Mouse (Mus musculus) heart, postnatal 36 days (tissue): ENCODE measurements around the gene Nfkbia. TPM values are rescaled to one million over a fixed set of nuclear protein-coding genes. Genes with fewer than 3 reads are reported as not detected.

ENCODE experiments used
- DNase-seq, 2 experiments: peaks; one replicate each; pipeline ENCODE4 v3.0.0; 2021 to 2022
- intact Hi-C: fragments of 180-260 bp; cut with DNase I; formaldehyde crosslinking; loops from one replicate; pipeline ENCODE4 v1.15.1; 2025
- total RNA-seq, 2 experiments: library from RNA; stranded (reverse); gene quantifications; 2 replicates each; pipeline ENCODE4 v1.2.3; 2021

The Nfkbia gene
- total RNA-seq, 2 experiments from 2014 or later, result 32.8 to 65.3 TPM

- DNase-seq, result peak; percentile 99
These were observed 797 bp downstream of the Nfkbia start for GRCm38 (mm10) chr12:55491516-55492183.

GRCm38 (mm10) chr12:55490722-55491449 lies 1.6 kb downstream of the Nfkbia start:
- intact Hi-C loops, result loop anchor here (2.0 kb wide), 1 partner anchor 16 kb away; no protein-coding TSS in a partner anchor
- peak; percentile 57 to 70 for DNase-seq

More at GRCm38 (mm10) chr12:55491516-55492183, 797 bp downstream of the Nfkbia start:
- intact Hi-C loops, result loop anchor here (1.0 to 2.0 kb wide), 2 partner anchors 17 to 45 kb away; no protein-coding TSS in a partner anchor

GRCm38 (mm10) chr12:55489986-55490721 lies 2.3 kb downstream of the Nfkbia start:
- intact Hi-C loops, result loop anchor here (2.0 kb wide), 1 partner anchor 15 kb away; no protein-coding TSS in a partner anchor
- no peak for DNase-seq

- intact Hi-C loops, result no loop called here
- no peak for DNase-seq
These were observed 3.6 kb downstream of the Nfkbia start for GRCm38 (mm10) chr12:55488661-55489447.

DNA sequence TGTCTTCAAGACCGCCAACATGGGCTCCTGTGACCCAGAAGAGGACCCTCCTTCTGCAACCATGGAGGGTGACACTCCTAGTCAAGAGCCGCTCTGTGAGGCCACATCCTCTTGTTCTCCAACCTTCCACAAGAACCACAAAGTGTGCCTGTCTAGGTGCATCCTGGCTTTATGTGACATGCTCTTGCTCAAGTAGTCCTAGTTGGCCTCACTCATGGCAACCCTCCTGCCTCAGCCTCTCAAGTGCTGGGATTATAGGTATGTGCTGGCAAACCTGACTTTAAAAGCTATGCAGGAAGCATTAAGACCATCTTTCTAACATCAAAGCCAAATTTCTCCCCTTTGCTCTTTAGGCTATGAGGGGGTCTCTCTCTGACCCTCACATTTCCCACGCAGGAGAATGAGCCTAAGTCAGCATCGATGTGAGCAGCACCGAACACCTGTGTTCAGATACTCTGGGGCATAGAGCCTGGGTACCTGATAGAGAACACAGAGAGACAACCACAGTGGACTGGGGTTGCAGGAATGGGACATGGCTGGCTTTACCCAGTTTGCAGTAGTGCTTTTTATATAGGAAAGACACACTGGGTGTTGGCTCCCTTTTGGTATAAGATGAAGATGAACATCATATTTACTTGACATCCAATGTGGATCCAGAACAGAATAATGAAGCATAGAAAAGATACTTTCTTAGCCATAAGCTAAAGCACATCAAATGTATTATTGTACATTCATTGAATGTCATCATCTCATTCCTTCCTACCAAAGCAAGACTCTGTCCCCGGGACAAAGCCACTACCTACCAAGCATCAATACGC lies 4.4 kb downstream of the Nfkbia start:
- intact Hi-C loops, result no loop called here
- no peak for DNase-seq

DNA sequence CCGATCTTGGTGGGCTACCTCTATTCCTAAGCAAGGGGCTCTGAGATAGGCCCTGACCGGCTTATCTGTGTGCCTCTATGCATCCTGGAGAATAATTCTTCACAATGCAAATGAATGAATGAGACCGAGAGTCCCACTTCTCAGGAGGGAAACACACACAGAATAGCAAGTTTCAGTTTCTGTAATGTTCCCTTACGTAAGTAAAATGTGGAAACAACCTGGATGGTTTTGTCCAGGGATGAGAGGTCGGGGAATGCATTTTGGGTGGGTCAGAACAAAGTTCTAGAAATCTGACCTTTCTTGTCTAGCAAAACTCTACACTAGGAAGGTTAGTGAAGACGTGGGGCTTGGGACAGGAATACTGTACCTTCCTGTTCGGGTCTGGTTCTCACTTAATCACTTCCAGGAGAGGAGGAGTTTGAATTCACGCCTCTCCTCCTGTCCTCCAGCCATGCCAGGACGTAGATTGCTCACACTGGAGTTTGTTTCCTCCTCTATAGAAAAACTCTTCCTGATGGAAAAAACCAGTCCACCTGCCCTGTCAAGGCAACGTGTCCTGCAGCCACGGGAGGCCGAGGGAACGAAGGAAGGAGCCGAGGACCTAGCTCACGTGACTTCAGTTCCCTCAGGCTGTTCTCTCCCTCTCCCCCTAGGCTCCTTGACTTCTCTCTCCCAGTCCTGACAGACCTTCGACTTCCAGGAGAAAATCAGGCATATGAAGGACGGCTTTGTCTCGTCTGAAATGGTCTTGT lies 5.3 kb downstream of the Nfkbia start:
- intact Hi-C loops, result no loop called here

GRCm38 (mm10) chr12:55484800-55485199 lies 7.6 kb downstream of the Nfkbia start:
- no peak for DNase-seq
- intact Hi-C loops, result no loop called here

More for the DNA sequence above, 5.3 kb downstream of the Nfkbia start:
- DNase-seq, result no peak

DNA sequence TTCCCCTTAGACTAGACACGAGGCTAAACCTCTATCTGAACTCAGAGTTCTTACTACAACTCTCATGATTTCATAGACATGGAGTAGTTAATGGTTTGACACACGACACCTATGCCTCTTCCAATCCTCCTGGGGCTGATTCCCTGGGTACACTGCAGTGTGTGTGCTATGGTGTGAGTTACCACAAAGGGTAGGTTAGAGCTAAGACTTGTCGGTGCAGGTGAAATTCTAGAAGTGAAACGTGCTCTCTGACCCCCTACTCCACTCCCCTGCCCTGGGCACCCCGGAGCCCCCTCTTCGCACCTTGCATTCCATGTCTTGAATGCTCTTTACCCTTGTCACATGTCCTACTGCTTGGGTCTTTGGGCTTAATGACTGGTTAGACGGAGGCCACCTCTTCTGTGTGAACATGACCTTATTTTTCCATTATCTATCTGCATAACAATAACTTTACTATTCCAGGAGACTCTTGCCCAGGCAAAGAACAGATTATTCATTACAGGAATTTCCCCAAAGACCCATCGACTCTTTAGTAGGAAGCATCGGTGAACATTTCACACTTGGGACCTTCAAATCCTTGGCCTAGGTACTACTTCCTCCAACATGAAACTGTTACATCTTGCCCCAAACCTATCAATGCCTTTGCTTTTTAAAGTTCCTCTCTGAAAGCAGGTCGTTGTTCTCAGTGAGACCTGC lies 8.2 kb downstream of the Nfkbia start:
- no peak for DNase-seq
- intact Hi-C loops, result no loop called here

- no peak for DNase-seq
- intact Hi-C loops, result no loop called here
These were observed 8.9 kb downstream of the Nfkbia start for GRCm38 (mm10) chr12:55483591-55483990.

DNA sequence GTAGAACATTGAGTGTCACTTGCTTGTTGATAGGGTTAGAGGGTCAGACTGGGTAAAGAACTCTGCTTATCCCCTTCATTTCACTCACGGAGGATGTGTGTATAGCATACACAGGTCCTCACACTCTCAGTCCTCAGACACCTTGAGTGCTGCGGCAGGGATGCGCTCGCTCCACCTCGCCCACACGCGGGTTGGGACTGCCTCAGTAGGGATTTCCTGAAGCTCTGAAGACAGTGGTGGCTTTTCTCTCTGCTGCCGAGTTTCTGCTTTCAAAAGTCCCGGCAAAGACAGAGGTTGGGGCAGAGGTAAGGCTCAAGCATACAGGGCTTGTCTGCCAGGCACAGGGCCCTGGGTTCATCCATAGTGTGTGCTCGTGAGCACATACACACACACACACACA lies 9.7 kb downstream of the Nfkbia start:
- DNase-seq, result no peak
- intact Hi-C loops, result no loop called here

DNA sequence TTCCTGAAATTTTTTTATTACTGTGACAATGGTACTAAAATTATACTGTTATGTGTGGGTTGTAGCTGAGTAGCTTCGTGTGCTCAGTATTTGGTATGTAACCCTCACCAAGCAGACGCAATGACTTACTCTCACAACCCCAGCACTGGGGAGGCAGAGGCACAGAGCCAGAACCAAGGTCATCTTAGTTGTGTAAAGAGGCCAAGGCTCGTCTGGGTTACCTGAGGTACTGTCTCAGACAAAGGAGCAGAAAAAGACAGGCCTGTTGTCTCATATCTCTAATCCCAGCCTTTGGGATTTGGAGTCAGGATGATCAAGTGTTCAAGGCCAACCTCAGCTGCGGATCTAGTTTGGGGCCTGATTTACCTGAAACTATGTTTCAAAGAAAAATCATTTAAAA lies 10.7 kb downstream of the Nfkbia start:
- intact Hi-C loops, result no loop called here
- DNase-seq, result no peak

DNA sequence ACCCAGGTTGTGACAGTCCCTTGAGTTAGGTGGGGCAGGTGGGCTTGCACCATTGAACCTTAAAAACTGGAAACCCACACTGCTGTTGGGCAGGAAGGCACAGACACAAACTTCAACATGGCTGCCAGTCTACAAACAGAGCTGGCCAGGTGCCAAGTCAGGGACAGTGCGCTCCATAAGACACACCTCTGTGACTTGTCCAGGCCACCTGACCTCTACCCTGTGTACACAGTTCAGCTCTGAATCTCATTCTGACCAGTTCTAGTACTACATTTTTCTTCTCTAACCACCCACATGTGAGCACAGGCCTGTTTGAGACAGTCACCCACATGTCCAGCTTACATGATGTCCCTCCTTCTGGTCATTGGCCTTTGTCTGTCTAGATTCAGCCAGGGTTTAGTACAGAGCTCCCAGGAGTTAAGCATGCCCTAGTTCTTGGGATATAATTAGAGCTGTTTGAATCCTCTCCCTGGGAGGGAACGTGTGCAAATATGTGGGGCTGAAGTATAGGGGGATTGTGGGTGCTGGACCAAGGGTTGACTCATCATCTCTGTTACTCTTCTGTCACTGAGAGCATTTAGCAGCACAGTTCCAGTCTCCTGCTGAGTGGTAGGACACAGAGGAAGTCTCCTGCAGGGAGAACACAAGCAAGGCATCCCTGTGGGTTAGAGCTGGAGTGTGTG lies 11.8 kb downstream of the Nfkbia start:
- no peak for DNase-seq
- intact Hi-C loops, result no loop called here

DNA sequence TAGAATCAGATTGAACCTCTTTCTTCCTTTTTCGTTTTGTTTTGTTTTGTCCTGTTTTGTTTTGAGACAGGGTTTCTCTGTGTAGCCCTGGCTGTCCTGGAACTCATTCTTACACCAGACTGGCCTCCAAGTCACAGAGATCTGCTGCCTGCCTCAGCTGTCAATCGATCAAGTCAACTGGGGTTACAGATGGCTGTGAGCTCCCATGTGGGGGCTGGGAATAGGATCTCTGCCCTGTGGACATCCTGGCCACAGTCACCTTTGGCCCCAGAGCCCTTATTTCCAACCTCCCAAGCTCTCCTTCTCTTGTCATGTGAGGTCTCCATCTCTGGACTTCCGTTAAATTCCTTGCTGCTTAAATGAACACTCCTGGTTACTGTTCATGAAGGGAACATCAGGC lies 13.5 kb downstream of the Nfkbia start:
- intact Hi-C loops, result no loop called here
- no peak for DNase-seq

GRCm38 (mm10) chr12:55474209-55474583 lies 18.3 kb downstream of the Nfkbia start:
- intact Hi-C loops, result loop anchor here (2.0 kb wide), 1 partner anchor 17 kb away; no protein-coding TSS in a partner anchor
- DNase-seq, result peak in 1 of 2 experiments; percentile 49

DNA sequence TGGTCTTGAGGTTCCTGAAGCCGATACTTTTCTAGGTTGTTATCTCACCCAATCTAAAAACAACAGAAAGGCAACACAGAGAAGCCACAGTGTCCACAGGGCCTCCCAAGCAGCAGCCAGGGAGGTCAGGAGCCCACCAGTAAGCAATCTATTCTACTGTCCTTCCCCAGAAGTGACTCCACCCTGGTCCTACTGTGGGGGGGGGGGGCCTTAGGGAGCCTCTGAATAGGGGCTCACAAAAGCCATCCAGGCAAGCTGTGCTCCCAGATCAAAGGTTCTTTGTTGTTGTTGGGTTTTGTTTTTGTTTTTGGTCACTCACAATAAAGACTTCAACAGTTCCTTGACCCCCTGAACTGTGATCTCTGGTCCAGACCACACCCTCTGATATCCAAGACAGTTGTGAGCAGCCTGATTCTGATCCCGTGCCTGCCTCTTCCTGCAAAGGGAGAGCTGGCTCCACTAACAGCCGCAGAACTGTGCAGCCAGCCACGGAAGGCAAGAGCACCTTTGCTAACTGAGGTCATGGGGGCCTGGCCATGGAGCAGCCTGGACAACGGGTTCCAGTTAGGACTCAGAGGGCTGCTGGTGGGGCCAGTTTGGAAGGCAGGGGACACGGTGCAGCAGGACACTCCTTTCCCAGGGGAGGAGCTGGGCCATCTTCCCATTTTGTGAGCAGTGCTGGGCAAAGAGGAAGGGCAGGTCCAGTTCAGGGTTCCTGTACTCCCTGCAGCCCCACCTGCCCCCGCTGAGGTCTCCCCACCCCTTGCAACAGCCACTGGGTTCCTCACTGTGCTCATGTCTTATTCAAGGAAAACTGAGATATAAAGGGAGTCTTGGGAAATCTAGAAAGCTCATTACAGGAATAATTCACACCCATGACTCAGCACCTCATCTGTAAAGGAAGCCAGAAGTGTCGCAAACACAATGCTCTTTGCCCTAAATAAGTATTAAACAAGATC lies 18.9 kb downstream of the Nfkbia start:
- intact Hi-C loops, result loop anchor here (2.0 kb wide), 1 partner anchor 17 kb away; no protein-coding TSS in a partner anchor
- DNase-seq, result peak; percentile 84

DNA sequence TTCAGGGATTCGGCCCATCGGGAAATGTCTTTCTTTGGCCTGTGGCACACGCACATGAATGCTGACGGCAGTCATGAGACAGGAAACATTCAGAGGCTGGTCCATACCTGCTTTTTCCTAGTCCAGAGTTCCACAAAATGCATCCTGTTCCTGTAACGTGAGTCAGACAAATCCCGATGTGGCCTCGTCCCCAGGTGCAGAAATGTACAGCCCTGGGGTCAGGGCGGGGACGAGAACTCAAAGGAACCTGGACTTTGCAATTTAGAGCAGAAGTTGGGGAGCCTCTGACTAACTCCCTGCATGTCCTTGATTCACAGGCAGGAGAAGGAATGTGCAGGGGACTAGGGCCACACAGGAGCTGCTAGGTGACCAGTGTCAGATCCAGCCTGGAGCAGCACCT lies 21.1 kb downstream of the Nfkbia start:
- no peak for DNase-seq
- intact Hi-C loops, result no loop called here
